Mouse (Mus musculus) lung, postnatal 0 days (tissue): ENCODE data around the gene Slc4a1.

Experiments
- CTCF ChIP-seq: IDR thresholded peaks from 2 replicates; pipeline ENCODE4 v1.5.1; 2016; ENCODE audit warnings: antibody characterized with exemption, mild to moderate bottlenecking
- EP300 ChIP-seq: IDR thresholded peaks from 2 replicates; pipeline ENCODE4 v1.6.1; 2016; ENCODE audit warnings: antibody characterized with exemption, mild to moderate bottlenecking, control low read depth

DNA sequence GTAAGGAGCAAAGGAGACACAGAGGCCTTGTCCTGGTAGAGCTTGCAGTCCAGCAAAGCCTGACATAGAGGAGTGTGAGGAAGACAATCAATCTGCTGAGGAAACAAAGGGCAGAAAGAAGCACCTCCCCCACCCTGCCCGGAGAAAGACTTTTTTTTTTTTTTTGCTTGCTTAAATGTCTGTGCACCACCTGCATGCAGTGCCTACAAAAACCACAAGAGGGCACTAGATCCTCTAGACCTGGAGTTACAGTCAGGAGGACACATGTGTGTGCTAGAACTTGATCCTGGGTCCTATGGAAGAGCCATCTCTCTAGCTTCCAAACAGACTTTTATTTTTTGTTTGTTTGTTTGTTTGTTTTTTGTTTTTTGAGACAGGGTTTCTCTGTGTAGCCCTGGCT is 66.2 kb downstream of the Slc4a1 start:
- peak; percentile 80 for TF ChIP-seq CTCF
- TF ChIP-seq EP300: no peak
